Mouse (Mus musculus) left cerebral cortex, postnatal 25 days (tissue): ENCODE measurements at regions not wholly inside any gene's neighbourhood (a gene's known extent, or its start where the extent isn't known, plus 50 kb on each side); places are given as distances from the start of the nearest gene placed in this dataset.

ENCODE experiments used
- DNase-seq, 2 experiments: peaks; one replicate each; pipeline ENCODE4 v3.0.0; 2022; ENCODE audit warnings: low spot score in 2 of 2, mixed read lengths in 1 of 2
- intact Hi-C: fragments of 180-260 bp; cut with DNase I; formaldehyde crosslinking; loops from one replicate; pipeline ENCODE4 v1.15.1; 2025

- no peak for DNase-seq
- intact Hi-C loops: no loop called here
These were observed 555.6 kb upstream of the Nrp1 start for GRCm38 (mm10) chr8:127802661-127803333.

- DNase-seq: no peak
- intact Hi-C loops: no loop called here
These were observed 548.9 kb upstream of the Nrp1 start for GRCm38 (mm10) chr8:127809203-127810155.

DNA sequence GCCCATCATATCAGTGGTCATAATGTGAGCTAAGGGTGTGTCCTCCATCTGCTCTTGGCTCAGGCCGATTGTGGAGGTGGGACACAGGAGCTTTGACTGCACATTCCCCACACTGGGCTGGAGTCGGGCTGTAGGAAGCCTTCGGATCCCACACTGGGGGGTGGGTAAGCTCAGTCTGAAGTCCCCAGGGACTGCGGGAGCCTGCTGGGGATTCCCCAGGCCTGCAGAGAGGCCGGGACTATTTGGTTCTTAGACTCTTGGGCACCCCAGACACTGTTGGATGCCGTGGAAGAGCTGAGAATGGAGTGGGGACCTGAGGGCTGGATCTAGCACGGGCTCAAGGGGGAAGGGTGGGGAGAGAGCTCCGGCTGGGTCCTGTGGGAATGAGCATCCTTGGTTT, 547.1 kb upstream of the Nrp1 start:
- intact Hi-C loops: no loop called here
- no peak for DNase-seq

- no peak for DNase-seq
- intact Hi-C loops: no loop called here
These were observed 543.5 kb upstream of the Nrp1 start for GRCm38 (mm10) chr8:127814785-127815523.

DNA sequence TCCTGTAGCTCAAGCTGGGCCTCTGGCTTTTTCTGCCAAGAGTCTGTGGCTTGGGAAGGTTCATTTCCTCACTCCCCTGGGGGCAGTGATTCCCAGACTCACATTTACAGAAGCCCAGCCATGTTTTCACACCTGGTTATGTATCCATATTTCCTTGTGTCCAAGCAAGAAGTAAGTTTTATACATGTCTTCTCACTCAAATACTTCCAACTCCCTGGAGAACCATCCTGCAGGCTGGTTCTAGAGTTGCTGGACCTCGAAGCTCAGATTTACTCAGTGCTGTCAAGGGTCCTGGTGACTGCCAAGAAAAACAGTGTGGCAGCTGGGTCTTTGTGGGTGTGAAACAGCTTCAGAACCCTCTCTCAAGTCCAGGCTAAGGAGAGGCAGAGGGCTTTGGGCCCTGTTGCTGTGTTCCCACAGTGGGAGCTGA, 537.6 kb upstream of the Nrp1 start:
- no peak for DNase-seq
- intact Hi-C loops: no loop called here

DNA sequence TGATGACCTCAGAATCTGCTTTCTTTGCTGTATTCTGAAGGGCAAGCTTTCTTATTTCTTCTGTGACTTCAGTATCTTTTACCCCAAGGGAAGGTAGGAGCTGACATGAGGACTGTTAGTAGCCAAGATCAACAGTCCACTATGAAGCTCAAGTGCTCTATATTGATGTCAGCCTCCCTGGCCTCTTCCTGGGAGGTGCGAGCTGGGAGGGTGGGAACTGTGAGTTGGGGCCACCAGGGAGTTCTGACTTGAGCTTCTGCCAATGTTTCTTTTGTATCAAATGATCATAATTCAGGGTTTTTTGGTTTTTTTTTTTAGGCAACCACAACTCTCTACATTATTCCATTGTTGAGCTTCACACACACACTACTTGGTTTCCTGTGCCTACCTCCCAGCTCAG, 536.8 kb upstream of the Nrp1 start:
- intact Hi-C loops: no loop called here

GRCm38 (mm10) chr8:127825041-127825440, 533.4 kb upstream of the Nrp1 start:
- DNase-seq: no peak
- intact Hi-C loops: no loop called here

More for the DNA sequence above, 536.8 kb upstream of the Nrp1 start:
- no peak for DNase-seq

- no peak for DNase-seq
- intact Hi-C loops: no loop called here
These were observed 530.6 kb upstream of the Nrp1 start for GRCm38 (mm10) chr8:127827826-127828225.

DNA sequence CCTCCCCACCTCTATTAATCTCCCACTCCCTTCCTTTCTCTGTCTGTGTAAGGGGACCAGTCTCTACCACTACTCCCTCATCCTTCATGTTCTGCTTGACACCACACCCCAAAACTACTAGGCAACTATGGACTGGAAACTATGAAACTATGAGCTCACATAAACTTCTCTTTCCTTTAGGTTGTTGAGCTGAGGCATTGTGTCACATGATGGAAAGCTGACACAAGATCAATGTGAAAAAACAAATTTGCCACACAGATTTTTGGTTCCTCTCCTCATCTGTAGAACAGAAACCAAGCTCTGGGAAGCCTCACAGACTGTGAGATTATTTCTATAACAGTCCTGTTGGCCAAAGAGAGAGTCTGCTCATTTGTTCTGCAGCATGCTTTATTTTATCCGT, 528.7 kb upstream of the Nrp1 start:
- intact Hi-C loops: no loop called here
- no peak for DNase-seq

GRCm38 (mm10) chr8:127834006-127834405, 524.4 kb upstream of the Nrp1 start:
- intact Hi-C loops: no loop called here
- DNase-seq: no peak

DNA sequence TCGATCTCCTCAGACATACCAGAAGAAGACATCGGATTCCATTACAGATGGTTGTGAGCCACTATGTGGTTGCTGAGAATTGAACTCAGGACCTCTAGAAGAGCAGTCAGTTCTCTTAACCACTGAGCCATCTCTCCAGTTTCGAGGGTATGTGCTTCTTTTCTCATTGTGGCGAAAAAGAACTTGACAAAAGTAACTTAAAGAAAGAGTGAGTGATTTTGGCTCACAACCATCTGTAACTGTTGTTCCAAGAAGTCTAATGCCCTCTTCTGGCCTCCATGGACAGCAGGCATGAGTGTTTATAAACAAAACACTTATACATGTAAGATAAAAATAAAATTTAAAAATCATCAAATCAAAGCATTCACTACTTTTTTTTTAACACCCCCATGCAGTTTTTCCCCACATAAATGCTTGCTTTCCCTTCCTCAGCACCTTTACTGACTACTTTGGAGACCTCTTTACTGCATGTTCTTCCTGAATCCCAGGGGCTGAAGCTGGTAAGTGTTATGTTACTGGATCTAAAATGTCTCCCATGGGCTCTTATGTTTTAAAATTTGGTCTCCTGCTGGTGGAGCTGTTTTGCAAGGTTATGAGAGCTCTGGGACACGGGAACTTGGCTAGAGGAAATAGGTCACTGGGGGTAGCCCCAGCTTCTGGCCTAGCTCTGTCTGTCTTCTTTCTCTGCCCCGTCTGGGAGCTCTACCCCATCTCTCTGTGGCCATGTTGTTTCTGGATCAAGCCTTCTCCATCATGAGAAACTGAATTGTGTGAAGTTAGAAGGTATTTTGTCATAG, 521.8 kb upstream of the Nrp1 start:
- intact Hi-C loops: loop anchor here (5.0 kb wide), 1 partner anchor 526 kb away; no protein-coding TSS in a partner anchor

GRCm38 (mm10) chr8:127838311-127838710, 520.1 kb upstream of the Nrp1 start:
- no peak for DNase-seq
- intact Hi-C loops: loop anchor here (5.0 kb wide), 1 partner anchor 524 kb away; no protein-coding TSS in a partner anchor

More for the DNA sequence above, 521.8 kb upstream of the Nrp1 start:
- DNase-seq: no peak

- intact Hi-C loops: no loop called here
- DNase-seq: no peak
These were observed 510.9 kb upstream of the Nrp1 start for GRCm38 (mm10) chr8:127847332-127848018.

- intact Hi-C loops: no loop called here
These were observed 508.5 kb upstream of the Nrp1 start for GRCm38 (mm10) chr8:127849926-127850325.

GRCm38 (mm10) chr8:127855653-127856300, 502.6 kb upstream of the Nrp1 start:
- peak in 1 of 2 experiments; percentile 20 for DNase-seq
- intact Hi-C loops: no loop called here

More at GRCm38 (mm10) chr8:127849926-127850325, 508.5 kb upstream of the Nrp1 start:
- no peak for DNase-seq

- no peak for DNase-seq
- intact Hi-C loops: no loop called here
These were observed 501.9 kb upstream of the Nrp1 start for GRCm38 (mm10) chr8:127856351-127857135.

DNA sequence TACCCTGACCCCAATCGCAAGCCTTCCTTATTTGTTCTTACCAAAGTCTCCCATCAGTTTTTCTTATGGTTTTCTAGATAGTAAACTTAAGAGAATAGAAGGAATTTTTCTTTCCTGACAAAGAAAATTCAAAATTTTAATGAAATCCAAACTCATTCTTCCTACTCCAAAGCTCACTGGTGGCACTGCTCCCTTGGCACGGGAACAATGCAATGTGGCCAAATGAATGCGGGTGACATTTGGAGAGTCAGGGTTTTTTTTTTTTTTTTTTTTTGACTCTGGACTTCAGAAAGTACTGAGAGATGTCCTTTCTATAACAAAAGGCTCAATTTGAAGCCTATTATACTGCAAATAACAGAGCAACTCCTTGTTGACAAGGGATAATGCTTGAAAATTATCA, 499.4 kb upstream of the Nrp1 start:
- intact Hi-C loops: no loop called here
- no peak for DNase-seq
